Mouse (Mus musculus): ENCODE measurements at regions not wholly inside any gene's neighbourhood (a gene's known extent, or its start where the extent isn't known, plus 50 kb on each side); places are given as distances from the start of the nearest gene placed in this dataset.
A peak's percentile ranks its signal among the peaks of the same experiment; 100 is the strongest.

DNA sequence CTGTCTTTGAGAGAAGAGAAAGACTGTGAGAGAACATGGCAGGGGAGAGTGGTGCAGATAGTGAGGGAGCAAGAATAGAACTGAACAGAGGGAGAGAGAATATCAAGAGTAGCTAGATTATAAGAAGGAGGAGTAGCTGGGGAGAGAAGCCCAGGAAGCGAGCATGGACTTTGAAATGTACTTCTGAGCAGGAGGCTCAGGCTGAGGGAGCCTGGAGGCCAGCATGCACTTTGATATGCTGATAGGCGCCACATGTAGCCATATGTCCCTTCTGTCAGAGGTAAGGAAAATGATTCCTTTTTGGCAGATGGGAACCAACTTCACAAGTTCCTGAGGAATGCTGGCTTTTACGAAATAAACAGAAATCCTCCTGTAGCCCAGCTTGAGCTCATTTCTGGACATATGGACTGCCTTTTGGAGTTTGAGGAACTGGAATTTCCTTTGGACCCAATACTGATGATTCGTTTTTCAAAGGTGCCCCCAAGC, 126.9 kb upstream of the Syt13 start:
- no peak overlapping the region for H3K4me2 ChIP-seq
- no peaks in the 10 kb centered on the region for H3K4me1 ChIP-seq
- H3K27ac ChIP-seq = 0 out of 2 replicates have a peak overlapping the region, but pooled peaks have one; percentile 4
- H3K4me3 ChIP-seq = no peak overlapping the region
- H3K9ac ChIP-seq = no peak overlapping the region
- H3K27me3 ChIP-seq = no peaks in the 10 kb centered on the region
- 81% methylated on average over 4 of the region's 4 CpGs for WGBS
- no peaks in the 10 kb centered on the region for H3K9me3 ChIP-seq (replicated peaks)
- no peaks in the 10 kb centered on the region for H3K36me3 ChIP-seq (ENCODE audit: poor library complexity, severe bottlenecking)
- no peak for ATAC-seq

DNA sequence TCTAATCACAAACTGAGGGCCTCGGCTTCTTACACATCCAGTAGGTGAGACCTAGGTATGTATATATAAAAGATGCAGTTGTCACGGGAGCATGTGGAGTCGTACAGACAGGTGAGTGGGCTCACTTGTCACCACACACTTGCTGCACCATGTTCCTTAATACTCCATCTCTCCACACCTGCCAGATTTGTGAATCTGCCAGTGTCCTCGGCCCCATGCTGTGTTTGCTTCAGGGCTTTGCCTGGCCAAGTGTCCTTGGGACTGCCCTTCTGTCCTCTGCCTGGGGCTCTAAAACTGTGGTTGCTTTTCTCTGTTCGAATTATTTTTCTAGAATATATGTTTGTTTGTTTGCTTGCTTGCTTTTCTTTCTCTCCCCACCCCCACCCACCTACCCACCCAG, 126.0 kb upstream of the Syt13 start:
- H3K27me3 ChIP-seq = no peaks in the 10 kb centered on the region
- no peak overlapping the region for H3K9ac ChIP-seq
- H3K9me3 ChIP-seq (replicated peaks) = no peaks in the 10 kb centered on the region
- ATAC-seq = no peak
- no peaks in the 10 kb centered on the region for H3K4me1 ChIP-seq
- H3K27ac ChIP-seq = no peak overlapping the region
- H3K4me2 ChIP-seq = no peak overlapping the region
- WGBS = 85% methylated on average over 5 of the region's 5 CpGs
- no peaks in the 10 kb centered on the region for H3K36me3 ChIP-seq (ENCODE audit: poor library complexity, severe bottlenecking)
- no peak overlapping the region for H3K4me3 ChIP-seq

DNA sequence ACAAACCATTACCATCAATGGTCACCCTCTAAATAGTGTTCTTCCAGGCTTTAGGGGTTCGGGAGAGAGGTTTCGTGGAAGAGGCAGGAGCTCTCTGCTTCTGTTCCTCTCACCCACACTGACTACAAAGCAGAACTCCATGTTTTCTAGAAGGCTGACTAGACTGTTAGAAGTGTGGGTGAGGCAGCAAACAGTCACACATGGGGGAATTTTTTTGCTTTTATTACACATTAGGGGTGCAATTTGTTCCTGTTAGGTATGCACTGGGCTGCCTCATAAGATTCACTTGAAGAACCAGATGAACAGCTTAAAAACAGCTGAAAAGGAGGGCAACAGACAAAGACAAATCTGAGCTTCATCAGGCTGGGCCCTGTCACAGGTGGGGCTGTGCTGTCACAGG, 124.5 kb upstream of the Syt13 start:
- 91% methylated on average over 2 of the region's 2 CpGs for WGBS
- no peak for ATAC-seq
- H3K9ac ChIP-seq = no peak overlapping the region
- H3K9me3 ChIP-seq (replicated peaks) = no peaks in the 10 kb centered on the region
- H3K4me1 ChIP-seq = no peaks in the 10 kb centered on the region
- no peak overlapping the region for H3K4me2 ChIP-seq
- H3K4me3 ChIP-seq = no peak overlapping the region
- no peaks in the 10 kb centered on the region for H3K27me3 ChIP-seq
- no peaks in the 10 kb centered on the region for H3K36me3 ChIP-seq (ENCODE audit: poor library complexity, severe bottlenecking)
- no peak overlapping the region for H3K27ac ChIP-seq

DNA sequence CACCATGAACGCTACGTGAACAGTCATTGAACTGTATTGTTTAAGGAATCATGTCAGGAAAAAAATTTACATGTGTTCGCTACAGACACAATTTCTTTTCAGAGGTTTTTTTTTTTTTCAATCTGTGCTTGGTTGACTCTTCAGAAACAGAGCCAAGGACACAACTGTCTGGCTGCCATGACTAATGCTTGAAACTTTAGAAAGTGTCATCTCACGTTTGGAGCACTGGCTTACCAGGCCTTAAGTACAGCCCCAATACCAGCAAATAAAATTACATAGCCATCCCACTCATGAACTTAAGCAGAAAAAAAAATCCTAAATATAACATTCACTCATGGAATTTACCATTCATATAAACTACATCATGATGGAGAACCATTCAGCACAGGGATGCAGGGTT, 115.1 kb upstream of the Syt13 start:
- Histone ChIP-seq H3K4me2 (no peak overlapping the region), H3K27ac (no peak overlapping the region), H3K4me1 (peaks cover 5% of the 10 kb centered on the region; the same call in 1 of the 2 replicates), H3K9me3 (replicated peaks) (no peaks in the 10 kb centered on the region), H3K9ac (no peak overlapping the region), H3K36me3 (ENCODE audit: poor library complexity, severe bottlenecking) (no peaks in the 10 kb centered on the region), H3K27me3 (no peaks in the 10 kb centered on the region), H3K4me3 (no peak overlapping the region)
- no peak for ATAC-seq
- WGBS = 93% methylated on average over 4 of the region's 4 CpGs

DNA sequence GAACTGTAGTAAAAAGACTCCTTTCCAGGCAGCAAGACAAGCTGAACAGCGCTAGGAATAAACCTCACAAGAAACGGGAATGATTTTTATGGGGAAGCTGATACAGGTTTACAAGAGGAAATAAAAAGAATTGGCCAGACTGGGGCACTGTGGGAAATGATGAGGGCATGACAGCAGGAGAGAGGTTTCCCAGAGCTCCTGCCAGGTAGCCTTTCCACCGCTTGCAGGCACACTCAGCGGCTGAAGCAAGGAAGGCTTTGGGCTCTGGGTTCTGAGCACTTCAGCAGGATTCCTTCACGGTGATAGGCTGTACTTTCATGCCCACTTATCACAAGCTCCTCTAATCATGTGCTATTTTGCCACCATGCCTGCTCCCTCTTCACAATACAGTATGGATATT, 114.2 kb upstream of the Syt13 start:
- ATAC-seq = no peak
- no peak overlapping the region for H3K4me2 ChIP-seq
- no peaks in the 10 kb centered on the region for H3K36me3 ChIP-seq (ENCODE audit: poor library complexity, severe bottlenecking)
- H3K4me1 ChIP-seq = peaks cover 9% of the 10 kb centered on the region; the same call in 1 of the 2 replicates
- no peaks in the 10 kb centered on the region for H3K27me3 ChIP-seq
- 72% methylated on average over 5 of the region's 5 CpGs for WGBS
- no peak overlapping the region for H3K27ac ChIP-seq
- no peak overlapping the region for H3K4me3 ChIP-seq
- no peaks in the 10 kb centered on the region for H3K9me3 ChIP-seq (replicated peaks)
- no peak overlapping the region for H3K9ac ChIP-seq

DNA sequence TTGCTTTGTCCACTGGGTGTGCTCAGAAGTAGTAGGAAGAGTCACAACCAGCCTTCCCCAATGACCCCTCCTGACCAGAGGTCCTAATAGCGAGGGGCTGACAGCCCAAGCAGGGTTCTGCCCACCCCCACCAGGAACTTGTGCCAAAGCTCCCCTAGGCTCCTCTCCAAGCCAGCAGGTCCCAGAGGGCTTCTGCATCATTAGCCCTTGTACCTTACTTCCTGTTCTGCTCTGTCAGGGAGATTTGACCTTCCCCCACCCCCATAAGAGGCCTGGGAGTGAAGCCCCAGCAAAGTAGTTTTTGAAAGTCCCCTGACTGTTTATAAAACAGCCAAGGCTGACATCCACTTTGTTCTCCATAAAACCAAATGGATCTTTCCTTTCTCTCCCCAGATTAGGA, 110.0 kb upstream of the Syt13 start:
- WGBS = 73% methylated on average over 1 of the region's 1 CpGs
- H3K27me3 ChIP-seq = no peaks in the 10 kb centered on the region
- no peak overlapping the region for H3K4me3 ChIP-seq
- H3K9me3 ChIP-seq (replicated peaks) = no peaks in the 10 kb centered on the region
- no peak overlapping the region for H3K4me2 ChIP-seq
- peaks cover 32% of the 10 kb centered on the region for H3K4me1 ChIP-seq
- no peaks in the 10 kb centered on the region for H3K36me3 ChIP-seq (ENCODE audit: poor library complexity, severe bottlenecking)
- H3K9ac ChIP-seq = no peak overlapping the region
- no peak for ATAC-seq
- H3K27ac ChIP-seq = no peak overlapping the region

DNA sequence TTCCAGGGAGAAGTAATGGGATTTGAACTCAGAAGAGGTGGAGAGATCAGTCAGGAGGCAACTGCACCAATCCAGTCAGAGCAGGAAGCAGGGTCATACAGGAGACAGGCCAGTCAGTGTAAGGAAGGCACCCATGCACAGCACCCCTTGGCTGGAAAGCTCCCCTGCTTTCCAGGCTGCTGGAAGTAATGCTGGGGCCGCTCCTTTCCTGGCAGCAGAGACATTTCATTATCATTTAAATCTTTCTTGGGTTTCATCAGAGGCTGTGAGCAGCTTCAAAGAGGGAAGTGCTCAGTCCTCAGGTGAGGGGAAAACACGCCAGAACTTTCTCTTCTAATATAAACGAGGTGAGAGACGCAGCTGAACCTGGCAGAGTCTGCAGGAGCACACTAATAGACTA, 109.1 kb upstream of the Syt13 start:
- H3K4me1 ChIP-seq = peaks cover 32% of the 10 kb centered on the region
- no peaks in the 10 kb centered on the region for H3K27me3 ChIP-seq
- 36% methylated on average over 4 of the region's 4 CpGs for WGBS

DNA sequence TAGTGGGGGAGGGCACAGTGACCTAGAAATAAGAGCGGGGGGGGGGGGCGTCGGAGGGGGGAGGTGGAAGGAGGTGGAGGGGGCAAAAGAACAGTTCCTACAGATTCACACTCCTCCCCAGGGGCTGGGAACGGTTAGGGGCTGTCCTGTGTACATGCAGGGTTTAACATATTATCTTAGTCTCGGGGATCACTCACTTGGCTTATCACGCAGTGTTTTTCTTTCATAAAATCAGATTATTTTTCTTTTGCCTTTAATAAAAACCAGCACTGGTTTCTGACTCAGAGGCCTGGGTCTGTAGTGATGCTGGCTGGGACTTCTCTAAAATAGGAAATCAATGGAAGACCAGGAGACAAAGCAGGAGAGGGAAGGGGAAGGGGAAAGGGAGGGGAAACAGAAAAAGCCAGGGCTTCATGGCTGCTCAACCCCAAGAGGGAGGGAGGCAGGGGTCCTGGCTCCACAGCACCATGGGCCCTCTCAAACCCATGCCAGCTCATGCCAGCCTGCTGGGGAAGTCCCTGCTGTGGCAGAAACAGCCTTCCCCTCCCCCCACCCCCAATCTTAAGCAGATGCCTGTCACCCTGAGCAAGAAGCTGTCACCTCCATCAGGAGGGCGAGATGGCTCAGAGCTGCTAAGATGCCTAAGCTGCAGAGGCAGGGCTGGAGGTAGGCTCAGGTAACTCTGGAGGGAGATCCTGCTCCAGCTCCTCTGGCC, 108.3 kb upstream of the Syt13 start:
- WGBS = 30% methylated on average over 5 of the region's 7 CpGs
- H3K36me3 ChIP-seq (ENCODE audit: poor library complexity, severe bottlenecking) = no peaks in the 10 kb centered on the region
- H3K4me3 ChIP-seq = no peak overlapping the region
- H3K27ac ChIP-seq = peak overlapping the region; percentile 86
- H3K27me3 ChIP-seq = no peaks in the 10 kb centered on the region
- peak overlapping the region; percentile 8; the same call in 1 of the 2 replicates for H3K9ac ChIP-seq
- H3K4me2 ChIP-seq = no peak overlapping the region
- peaks cover 32% of the 10 kb centered on the region for H3K4me1 ChIP-seq
- no peaks in the 10 kb centered on the region for H3K9me3 ChIP-seq (replicated peaks)
- ATAC-seq = no peak; the same call in none of the 2 replicates

More for the DNA sequence above, 109.1 kb upstream of the Syt13 start:
- Histone ChIP-seq H3K4me3 (no peak overlapping the region), H3K36me3 (ENCODE audit: poor library complexity, severe bottlenecking) (no peaks in the 10 kb centered on the region), H3K27ac (peak overlapping the region; percentile 86), H3K9ac (no peak overlapping the region), H3K9me3 (replicated peaks) (no peaks in the 10 kb centered on the region), H3K4me2 (no peak overlapping the region)
- no peak for ATAC-seq

DNA sequence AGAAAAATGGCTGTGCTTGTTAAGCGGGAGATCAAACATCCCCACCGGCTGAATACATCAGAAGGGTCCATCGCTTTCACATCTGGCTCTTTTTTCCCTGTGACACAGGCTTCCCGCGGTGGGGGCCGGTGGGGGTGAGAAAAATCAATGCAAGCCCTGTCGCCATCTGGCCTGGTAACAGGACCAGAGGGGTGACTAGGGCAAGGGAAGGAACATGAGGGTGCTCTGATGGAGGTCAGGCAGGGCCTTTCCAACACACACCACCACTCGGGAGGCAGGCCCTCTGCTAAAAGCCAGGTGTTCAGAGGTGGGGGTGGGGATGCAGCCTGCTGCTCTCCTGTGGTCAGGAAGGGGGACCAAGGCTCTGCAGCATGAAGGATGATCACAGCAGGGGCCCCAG, 107.5 kb upstream of the Syt13 start:
- Histone ChIP-seq H3K4me3 (no peak overlapping the region), H3K9ac (no peak overlapping the region), H3K27ac (peak overlapping the region; percentile 58), H3K9me3 (replicated peaks) (no peaks in the 10 kb centered on the region), H3K27me3 (no peaks in the 10 kb centered on the region), H3K4me2 (no peak overlapping the region), H3K36me3 (ENCODE audit: poor library complexity, severe bottlenecking) (no peaks in the 10 kb centered on the region), H3K4me1 (peaks cover 32% of the 10 kb centered on the region)
- peak; percentile 54; the same call in 1 of the 2 replicates for ATAC-seq
- WGBS = 4% methylated on average over 8 of the region's 8 CpGs

DNA sequence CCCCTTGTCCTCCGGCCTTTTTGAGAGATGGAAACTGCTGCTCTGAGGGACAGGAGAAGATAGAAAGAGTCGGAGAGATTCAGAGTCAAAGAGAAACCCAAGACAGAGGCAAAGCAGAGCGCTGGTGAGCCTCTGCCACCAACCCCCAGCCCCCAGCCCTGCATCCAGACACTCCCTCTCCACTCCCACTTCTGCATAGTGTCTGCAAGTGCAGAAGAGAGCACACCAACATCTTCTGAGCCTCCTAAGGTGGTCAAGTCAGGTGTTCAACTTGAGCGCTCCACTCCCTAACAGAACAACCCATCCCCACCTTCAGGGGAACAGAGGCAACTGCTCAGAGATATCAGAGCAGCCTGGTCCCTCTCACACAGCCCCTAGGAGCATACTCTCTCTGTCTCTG, 106.8 kb upstream of the Syt13 start:
- peaks cover 34% of the 10 kb centered on the region for H3K4me1 ChIP-seq
- no peaks in the 10 kb centered on the region for H3K36me3 ChIP-seq (ENCODE audit: poor library complexity, severe bottlenecking)
- ATAC-seq = no peak
- WGBS = 82% methylated on average over 4 of the region's 4 CpGs
- no peak overlapping the region for H3K4me2 ChIP-seq
- peak overlapping the region; percentile 58; the same call in 1 of the 2 replicates for H3K27ac ChIP-seq
- H3K9me3 ChIP-seq (replicated peaks) = no peaks in the 10 kb centered on the region
- no peak overlapping the region for H3K4me3 ChIP-seq
- no peaks in the 10 kb centered on the region for H3K27me3 ChIP-seq
- H3K9ac ChIP-seq = no peak overlapping the region

DNA sequence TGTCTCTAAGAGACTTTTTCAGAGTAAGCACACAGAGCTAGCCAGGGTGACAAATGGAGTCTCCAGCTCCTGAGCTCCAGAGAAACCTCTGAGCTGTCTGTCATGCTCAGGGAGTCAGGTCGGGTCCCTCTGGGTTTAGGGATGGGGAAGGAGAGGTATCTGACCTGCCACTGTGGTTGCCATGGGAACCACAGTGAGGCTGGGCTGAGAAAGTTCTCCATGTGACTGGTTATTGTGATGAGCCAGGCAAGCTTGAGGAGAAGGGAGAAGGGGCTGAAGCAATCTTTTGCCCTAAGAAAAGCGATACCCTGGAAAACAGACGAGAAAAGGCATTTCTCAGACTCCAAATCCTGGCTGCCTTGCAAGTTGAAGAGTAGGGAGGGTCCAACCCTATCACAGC, 105.7 kb upstream of the Syt13 start:
- H3K36me3 ChIP-seq (ENCODE audit: poor library complexity, severe bottlenecking) = no peaks in the 10 kb centered on the region
- WGBS = 18% methylated on average over 3 of the region's 3 CpGs
- no peak overlapping the region for H3K9ac ChIP-seq
- no peaks in the 10 kb centered on the region for H3K27me3 ChIP-seq
- H3K27ac ChIP-seq = no peak overlapping the region
- H3K4me3 ChIP-seq = no peak overlapping the region
- no peaks in the 10 kb centered on the region for H3K9me3 ChIP-seq (replicated peaks)
- H3K4me2 ChIP-seq = no peak overlapping the region
- no peak for ATAC-seq
- peaks cover 37% of the 10 kb centered on the region for H3K4me1 ChIP-seq

DNA sequence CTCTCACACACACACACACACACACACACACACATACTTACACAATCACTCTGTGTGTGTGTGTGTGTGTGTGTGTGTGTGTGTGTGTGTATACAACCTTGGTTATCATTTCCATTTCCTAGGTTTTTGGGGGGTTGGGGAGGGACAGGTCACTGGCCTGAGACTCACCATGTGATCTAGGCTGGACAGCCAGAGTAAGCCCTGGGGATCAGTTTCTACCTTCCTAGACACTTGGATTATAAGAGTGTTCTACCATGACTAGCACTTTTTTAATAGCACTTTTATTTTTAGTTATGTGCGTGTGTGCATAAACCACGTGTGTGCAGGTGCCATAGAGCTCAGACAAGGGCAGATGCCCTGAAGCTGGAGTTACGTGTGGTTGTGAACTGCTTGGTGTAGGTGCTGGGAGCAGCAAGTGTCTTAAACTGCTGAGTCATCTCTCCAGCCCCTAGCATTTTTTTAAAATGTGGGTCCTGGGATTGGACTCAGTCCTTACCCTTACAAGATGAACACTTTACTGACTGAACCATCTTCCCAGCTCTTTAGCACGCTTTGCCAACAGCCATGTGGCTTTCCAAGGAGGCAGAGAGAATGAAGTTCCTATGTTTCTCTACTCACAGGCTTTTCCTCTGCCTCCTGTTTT, 105.1 kb upstream of the Syt13 start:
- no peak for ATAC-seq
- Histone ChIP-seq H3K27ac (no peak overlapping the region), H3K9me3 (replicated peaks) (no peaks in the 10 kb centered on the region), H3K9ac (no peak overlapping the region), H3K4me2 (no peak overlapping the region), H3K27me3 (no peaks in the 10 kb centered on the region), H3K4me3 (no peak overlapping the region), H3K4me1 (peaks cover 37% of the 10 kb centered on the region), H3K36me3 (ENCODE audit: poor library complexity, severe bottlenecking) (no peaks in the 10 kb centered on the region)
- WGBS = 88% methylated on average over 4 of the region's 4 CpGs

Data from forebrain, embryonic 13.5 days (tissue).